Mouse (Mus musculus): ENCODE results near the gene Ostc. TPM values are rescaled to one million over a fixed set of nuclear protein-coding genes. Genes with fewer than 3 reads are reported as not detected.
A peak's percentile ranks its signal among the peaks of the same experiment; 100 is the strongest.

Ostc gene
- total RNA-seq, 2 experiments from 2014 or later: 122 to 123 TPM

DNA sequence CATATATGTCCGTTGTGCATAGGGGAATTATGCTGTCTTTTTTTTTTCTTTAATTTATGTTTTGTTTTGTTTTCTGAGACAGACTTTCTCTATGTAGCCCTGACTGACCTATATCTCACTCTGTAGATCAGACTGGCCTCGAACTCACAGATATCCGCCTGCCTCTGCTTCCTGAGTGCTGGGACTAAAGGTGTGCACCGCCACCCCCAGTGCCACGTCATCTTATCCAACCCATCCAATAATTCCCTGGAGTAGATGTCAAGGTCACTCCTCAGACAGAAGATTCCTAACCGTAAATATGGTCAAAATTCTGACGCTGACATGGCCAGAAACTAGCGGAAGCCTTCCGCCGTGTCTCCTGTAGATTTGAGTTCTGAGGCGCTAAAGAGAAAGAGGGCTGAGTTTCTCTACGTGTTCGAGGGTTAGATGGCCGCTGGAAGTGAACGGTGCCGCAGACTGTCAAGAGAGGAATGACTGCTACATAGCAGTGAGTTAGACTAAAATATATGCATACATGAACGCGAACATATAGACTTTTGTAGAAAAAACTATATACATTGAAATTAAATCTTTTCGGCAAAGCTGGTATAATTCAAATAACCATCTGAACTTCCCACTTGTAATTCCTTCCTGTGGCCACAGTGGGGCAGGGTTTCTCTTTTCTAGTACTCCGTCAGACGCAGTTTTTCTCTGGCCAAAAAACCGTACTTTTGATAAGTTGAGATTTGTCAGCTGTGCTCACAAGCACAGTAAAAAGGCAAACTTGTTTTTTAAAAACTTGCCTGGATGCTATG lies 5.7 kb upstream of the Ostc start:
- peak; percentile 24 to 46 for DNase-seq (ENCODE audit: low spot score in 2 of 2)

DNA sequence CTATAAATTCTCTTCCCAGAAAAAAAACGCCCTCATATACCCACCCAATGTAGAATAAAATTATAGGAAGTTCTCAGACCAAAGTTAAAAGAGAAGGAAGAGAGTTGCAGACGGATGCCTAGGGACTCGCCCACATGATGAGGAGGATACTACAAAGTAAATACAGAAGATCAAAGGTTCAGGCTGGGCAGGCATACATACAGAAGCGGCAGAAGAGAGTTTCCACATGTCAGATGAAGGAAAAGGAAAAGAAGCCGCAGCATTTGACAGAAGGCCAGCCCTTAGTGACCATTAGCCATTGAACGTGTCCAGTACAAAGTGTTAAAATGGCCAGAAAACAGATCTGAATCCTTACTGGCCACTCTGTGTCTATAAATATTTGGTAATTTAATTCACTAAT lies 3.6 kb upstream of the Ostc start:
- DNase-seq (ENCODE audit: low spot score in 2 of 2): no peak

DNA sequence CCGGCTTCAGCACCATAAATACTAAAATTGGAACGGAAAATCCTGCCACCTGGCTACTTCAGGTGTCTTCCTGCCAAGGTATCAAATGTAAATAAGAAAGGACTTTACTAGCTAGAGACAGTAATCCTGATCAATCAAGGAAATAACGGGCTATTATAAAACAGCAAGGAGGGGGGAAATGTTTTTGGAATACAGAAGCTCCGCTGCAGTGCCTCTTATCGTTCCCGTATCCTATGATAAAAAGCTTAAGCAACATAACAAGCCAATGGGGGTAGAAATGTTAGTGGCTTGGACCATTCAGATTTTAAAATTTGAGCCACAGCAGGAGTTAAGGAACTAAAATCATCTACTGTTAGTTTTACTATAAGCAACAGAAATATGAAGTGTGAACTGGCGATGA lies 859 bp upstream of the Ostc start:
- DNase-seq (ENCODE audit: low spot score in 2 of 2): no peak

DNA sequence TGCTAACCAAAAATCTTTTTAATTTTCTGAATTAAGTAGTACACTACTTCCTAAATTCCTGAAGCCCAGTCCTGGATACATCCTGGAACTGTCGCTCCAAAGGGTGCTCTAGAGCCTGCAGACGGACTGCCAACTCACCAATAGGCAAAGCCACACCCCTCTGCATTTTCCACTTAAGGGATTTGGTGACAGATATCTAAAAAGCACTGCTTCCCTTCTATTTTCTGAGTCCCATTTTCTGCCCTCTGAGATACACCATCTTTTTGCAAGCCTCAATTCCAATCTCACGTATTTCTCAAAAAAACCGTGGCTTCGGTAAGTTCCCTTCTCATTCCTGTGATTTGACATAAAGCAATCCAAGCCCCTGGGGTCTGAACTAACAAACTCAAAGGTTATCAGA lies 715 bp downstream of the Ostc start:
- no peak for DNase-seq (ENCODE audit: low spot score in 2 of 2)

DNA sequence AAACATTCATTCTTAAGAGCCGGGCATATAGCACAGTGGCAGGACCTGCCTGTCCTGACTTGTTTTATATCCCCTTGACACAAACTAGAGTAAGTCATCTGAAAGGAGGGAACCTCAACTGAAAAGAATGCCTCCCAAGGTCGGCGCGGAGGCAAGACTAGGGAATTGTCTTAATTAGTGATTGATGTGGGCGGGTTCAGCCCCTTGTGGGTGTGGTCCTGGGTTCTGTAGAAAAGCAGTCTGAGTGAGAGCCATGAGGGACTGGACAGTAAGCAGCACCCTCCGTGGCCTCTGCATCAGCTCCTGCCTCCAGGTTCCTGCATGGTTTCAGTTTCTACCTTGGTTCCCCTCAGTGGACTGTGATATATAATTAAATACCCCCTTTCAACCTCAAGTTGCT lies 7.0 kb downstream of the Ostc start:
- DNase-seq (ENCODE audit: low spot score in 2 of 2): no peak

DNA sequence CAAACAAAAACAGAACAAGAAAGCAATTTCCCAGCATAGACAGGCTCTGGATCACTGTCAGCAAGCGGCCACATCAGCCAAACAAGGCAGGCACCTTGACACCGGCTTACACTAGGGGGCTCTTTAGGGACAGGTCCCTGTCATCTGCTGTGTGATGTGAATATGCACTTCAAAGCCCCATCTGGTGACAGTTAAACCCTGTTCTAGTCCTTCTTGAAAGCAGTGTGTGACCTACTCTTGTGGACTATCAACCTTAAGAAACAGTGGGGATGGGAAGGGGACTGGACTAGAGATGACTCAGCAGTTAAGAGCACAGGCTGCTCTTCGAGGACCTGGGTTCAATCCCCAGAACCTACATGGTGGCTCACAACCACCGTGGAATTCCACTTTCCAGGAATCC lies 11.6 kb downstream of the Ostc start:
- DNase-seq (ENCODE audit: low spot score in 2 of 2): no peak

DNA sequence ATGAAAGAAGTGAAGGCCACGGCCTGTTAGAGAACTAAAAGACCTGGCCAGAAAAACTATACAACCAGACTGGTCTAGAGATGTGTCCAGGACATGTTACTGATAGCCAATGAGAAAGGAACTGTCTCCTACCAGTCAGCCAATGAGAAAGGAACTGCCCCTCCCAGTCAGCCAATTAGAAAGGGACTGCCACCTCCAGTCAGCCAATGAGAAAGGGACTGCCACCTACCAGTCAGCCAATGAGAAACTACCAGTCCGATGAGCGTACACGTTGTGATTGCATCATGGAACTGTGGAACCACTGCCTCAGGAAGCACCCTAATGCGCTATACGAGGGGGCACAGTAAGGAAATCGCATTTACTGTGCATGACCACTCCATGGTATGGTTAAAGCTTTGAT lies 14.5 kb downstream of the Ostc start:
- DNase-seq (ENCODE audit: low spot score in 2 of 2): no peak

DNA sequence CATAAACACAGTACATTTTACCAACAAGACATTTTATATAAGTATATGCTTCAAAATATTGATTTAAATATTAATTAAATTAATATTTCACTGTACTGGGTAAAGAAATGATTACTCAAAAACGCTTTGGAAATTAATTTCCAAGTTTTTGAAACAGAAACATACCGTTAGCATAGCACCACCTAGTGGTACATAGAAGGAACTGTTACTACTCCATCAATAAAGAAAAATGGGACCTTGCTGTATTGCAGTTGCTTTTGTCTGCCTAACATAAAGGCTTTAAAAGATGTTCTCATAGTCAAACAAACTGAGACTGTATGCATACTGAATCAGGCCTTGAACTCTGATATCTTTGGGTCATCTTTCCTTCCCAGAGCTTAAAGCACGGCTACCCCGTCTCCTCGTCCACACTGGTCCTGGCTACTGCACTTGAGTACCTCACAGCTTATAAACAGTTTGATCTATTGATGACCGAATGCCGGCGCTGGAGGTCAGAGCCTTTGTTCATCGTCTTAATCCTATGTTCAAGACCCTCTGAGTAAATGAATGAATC lies 15.1 kb downstream of the Ostc start:
- no peak for DNase-seq (ENCODE audit: low spot score in 2 of 2)

DNA sequence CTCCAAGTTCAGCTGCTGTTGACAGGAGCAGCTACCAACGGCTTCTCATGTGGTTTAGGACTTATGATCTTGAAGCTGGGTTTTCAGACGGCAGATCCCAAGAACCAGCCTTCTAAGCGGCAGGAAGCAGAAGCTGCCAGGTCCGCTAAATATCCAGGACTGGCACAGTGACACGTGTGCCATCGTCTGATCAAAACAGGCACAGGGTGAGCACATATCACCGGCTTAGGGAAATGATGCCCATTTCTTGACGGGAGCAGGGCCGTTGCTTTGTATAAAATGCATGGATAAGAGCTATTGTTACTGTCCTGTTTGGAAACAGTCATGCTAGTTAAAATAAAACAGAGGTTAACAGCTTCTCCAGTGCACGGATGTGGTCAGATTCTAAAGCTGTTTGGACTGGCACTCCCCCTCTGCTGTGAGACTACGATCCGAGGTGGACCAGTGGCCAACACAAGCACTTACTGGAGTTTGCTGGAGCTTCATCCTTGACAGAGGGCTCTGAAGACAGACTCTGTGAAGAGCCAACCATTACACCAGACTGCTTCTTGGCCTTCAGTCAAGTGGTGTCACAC lies 17.6 kb downstream of the Ostc start:
- DNase-seq (ENCODE audit: low spot score in 2 of 2): no peak

DNA sequence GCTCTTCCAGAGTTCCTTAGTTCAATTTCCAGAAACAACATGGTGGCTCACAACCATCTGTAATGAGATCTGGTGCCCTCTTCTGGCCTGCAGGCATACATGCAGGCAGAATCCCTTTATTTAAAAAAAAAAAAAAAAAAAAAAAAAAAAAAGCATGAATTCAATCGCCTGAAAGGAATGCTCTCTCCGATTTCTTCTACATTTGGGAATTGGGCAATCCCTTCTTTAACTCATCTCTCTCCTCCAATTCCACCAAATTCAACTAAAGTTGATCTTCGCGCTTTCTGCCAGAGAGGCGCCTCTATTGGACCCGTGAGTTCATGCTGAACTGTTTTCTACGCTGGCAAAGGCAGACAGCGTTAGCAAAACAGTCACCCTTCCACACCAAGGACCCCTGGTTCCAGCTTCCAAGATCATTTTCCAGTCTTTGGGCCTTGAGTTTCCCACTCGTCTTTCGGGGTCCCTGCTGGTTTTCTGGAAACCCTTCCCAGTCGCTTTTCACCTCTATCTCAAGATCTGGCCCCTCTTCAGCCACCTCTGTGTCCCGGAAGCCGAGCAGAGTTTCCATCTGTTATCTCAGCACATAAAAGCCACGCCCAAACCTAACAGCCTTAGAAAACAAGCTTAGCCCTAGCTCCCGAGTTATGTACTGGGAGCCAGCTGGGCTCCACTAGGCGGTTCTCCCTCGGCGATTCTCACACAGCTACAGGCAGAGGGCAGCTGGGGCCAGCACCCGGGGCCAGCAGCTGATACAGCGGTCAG lies 18.2 kb downstream of the Ostc start:
- no peak for DNase-seq (ENCODE audit: low spot score in 2 of 2)

DNA sequence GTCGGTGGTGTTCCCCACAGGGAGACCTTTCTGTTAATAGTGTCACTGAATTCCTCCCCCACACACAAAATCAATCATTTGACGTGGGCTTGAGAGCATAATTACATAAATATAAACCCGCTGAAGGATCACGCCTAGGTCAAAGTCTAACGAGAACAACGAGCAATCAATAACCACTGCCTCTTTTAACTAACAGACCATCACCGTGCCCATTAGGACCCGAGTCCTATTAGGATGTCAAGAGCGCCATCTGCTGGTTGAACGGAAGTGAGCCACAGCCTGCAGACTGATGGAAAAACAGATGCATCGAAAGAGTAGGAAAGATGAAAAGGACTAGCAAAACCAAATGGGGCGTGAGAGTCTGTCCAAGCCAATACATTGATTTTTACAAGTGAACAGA lies 19.6 kb downstream of the Ostc start:
- DNase-seq (ENCODE audit: low spot score in 2 of 2): peak; percentile 43 to 67

DNA sequence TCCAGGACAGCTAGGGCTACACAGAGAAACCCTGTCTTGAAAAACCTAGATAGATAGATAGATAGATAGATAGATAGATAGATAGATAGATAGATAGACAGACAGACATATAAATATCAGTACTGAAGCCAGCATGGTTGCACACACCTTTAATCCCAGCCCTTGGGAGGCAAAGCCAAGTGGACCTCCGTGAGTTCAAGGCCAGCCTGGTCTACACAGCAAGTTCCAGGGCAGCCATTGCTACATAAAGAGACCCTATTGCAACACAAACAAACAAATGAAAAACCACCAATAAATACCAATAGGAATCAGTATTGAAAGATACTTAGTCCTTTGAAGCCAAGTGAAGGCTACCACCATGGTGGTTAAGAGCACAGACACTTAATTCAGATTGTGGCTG lies 22.2 kb downstream of the Ostc start:
- DNase-seq (ENCODE audit: low spot score in 2 of 2): no peak

DNA sequence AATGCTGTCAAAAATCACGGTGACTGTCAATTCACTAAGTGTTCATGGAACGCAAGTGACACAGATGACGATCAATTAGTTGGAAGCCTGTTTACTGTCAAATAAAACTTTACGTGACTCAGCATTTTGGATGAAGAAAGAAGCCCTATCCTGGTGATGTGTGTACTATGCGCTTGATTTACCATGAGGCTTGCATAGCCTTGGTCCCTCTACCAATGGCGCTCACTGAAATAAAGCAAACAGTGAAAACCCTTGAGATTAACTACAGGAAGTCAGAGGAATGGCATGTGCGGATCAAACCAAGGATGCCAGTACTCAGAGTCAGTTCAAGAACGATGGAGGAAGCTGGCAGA lies 24.3 kb downstream of the Ostc start:
- DNase-seq (ENCODE audit: low spot score in 2 of 2): no peak

DNA sequence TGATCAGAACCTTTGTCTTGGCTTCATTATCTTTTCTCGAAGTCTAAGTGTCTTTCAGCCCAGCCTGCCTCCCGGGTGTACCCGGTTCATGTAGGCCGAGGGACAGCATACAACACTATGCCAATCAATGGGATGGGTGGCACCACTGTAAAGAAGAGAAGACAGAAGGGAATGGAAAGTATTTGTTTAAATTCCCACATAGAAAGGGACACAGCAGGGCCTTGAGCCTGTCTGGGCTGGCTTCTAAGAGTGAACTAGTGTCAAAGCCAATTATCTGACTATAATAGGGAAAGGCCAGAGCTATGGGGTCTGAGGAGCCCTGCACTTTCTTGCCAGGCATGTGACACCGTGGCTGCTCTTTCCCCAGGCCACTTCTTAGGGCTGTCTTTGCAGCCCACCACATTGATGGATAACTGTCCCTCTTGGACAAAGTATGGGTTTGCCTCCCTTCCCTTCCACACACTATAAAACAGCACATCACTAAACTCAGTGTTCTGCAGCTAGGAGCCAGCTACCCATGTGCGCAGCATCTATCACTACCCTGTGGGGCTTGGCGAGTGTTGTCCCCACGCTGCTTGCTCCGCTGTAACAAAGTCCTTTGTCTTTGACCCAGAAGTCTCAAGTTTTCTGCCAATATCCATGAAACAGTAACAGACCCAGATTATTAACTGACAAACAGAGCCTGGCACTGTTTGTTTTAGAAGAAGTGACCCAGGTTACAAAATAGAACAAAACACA lies 24.8 kb downstream of the Ostc start:
- no peak for DNase-seq (ENCODE audit: low spot score in 2 of 2)

DNA sequence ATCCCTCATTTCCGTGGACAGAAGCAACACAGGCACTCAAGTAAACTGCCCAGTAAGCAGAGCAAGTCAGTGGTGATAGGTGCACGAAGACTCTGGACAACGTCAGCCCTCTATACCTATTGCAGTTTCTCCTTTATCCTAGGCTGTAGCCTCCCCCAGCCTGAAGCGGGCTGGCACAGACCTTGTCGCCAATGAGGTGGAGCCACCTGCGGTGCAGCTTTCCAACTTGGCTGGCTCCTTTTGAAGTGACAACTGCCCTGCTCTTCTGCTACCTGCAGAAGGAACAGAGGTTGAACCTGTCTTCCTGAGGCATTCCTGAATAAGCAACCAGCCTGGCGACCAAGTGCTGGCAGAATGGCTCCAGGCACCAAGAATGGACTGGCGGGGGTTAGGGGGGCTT lies 25.4 kb downstream of the Ostc start:
- no peak for DNase-seq (ENCODE audit: low spot score in 2 of 2)

DNA sequence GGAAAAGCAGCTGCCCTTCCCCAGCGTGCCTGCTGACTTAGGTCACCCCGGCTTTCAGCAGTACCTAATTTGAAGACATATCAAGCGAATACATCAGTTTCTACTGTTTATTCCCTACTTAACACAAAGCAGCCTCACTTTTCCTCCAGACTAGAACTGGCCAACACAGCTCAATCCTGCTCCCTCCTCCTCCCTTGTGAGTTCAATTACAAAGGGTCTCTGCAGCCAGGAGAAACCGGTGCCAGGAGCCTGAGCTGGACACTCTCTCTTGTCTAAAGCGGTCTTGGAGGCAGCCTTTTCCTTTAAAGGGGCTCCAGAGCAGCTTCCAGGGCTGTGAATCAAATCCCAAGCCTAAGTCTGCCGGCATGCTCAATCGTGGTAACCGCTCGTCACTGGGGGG lies 27.1 kb downstream of the Ostc start:
- no peak for DNase-seq (ENCODE audit: low spot score in 2 of 2)

DNA sequence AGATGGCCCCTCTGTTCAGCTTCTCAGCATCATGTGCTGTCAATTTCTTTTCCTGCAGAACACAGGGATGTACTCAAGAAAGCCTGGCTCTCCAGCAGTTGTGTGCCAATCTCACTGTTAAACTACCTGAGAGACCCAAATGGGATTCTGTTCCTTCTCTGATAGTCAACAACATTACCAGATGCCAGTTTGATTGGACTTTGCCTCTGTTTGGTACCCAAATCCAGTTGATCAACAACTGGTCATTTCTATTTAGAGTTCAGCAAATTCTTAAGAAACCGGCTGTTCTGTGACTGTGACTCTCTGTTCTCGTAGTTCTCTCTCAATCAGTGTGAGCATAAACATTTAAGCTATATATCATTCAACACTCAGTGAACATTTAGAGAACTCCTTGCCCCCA lies 28.0 kb downstream of the Ostc start:
- DNase-seq (ENCODE audit: low spot score in 2 of 2): no peak

DNA sequence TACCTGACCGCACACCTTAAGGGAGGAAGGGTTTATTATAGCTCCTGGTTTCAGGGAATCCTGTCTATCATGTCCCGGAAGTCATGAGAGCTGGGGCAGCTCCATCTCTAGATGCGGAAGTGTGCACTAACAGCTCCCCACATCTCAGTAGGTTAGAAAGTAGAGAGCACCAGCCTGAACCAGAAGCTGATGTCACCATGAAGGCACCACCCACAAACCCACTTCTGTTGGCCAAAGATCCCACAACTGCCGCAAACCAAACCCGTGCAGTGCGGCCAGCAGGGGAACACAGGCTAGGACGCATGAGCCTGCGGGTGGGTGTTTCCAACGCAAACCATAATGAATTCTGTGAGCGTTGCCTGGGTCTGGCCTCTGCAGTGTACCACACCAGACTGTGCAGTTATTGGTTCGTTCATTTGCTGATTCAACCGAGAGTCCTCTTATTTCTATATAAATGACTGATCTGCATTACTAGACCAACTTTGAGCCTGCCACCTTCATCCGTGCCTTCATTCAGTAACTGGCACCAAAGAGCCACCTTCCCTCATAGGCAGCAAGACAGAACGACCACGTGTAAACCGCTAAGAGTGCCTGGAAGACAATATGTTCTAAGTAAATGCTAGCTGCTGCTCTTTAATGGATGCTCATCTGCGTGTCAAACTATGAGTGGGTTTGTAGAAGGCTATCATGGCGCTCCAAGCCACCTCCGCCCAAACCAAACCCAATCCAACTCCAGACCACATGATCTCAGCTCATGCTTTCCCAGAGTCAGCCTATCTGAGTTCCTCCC lies 31.4 kb downstream of the Ostc start:
- no peak for DNase-seq (ENCODE audit: low spot score in 2 of 2)

DNA sequence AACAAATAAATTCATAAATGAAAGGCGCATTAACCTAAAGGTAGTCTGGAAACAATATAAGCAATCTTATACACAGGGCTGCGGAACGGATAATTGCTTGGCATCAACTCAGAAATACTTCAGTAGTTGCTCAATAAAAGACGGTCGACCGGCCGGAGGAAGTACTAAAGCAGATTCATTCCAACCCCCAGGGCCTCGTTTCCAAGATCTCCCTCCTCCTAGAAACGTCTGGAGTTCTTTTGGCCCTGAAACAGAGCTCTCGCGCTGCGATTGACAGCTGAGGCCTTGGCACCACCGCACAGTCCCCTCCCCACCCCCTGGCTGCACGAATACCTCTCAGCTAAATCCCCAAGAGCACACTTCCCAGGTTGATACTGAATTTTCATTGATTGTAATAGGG lies 38.0 kb downstream of the Ostc start:
- no peak for DNase-seq (ENCODE audit: low spot score in 2 of 2)

DNA sequence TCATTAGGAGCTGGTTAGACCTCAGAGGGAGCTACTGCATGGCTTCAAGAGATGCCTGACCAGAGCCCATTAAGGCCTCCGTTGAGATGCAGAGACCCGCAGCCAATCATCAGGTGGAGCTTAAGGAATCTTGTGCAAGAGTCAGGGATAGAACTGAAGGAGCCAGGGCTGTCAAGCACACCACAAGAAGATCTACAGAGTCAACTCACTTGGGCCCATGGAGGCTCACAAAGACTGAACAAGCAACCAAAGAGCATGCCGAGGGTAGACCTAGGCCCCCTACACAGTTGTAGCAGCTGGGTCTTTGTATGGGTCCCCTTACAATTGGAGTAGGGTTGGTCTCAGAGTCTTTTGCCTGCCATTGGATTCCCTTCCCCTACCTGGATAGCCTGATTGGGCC lies 46.7 kb downstream of the Ostc start:
- no peak for DNase-seq (ENCODE audit: low spot score in 2 of 2)

DNA sequence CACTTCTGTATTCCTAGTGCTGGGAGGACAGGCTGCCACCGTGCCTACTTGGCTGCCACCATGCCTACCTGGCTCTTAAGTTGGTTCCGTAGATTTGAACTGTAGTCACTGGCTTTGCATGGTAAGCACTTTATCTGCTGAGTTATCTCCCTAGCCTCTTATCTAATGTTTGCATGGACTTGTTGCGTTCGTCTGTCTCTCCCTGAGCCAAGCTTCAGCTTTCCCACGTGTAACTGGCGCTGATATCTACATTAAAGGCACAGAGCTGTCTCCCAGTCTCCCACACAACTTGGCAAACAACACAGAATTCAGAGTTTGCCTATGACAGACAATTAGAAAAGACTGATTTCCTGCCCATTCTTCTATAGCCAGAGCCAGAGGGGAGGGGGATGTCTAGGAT lies 48.6 kb downstream of the Ostc start:
- DNase-seq (ENCODE audit: low spot score in 2 of 2): no peak

Data from adrenal gland, postnatal 4 days (tissue).